Mouse (Mus musculus) frontal cortex, postnatal 25 days (tissue): ENCODE data around the gene Garem2.
A peak's percentile ranks its signal among the peaks of the same experiment; 100 is the strongest.
"Not testable (repeated sequence)": the region's sequence is repeated elsewhere in the genome, so short reads cannot be mapped to it uniquely, and the experiment has no call there.

Experiments
- DNase-seq, 2 experiments: peaks; one replicate each; pipeline ENCODE4 v3.0.0; 2022; ENCODE audit warnings: low spot score in 2 of 2

The Garem2 gene

GRCm38 (mm10) chr5:30104841-30105667 lies at the start of gene Garem2:
Garem2 (plus strand) TSS chr5:30105161.
- peak in 1 of 2 experiments; percentile 5 for DNase-seq

GRCm38 (mm10) chr5:30058216-30058731 lies 46.7 kb upstream of the Garem2 start:
- no peak for DNase-seq

GRCm38 (mm10) chr5:30059607-30060006 lies 45.4 kb upstream of the Garem2 start:
- not testable (repeated sequence) for DNase-seq

- DNase-seq, result no peak
Observed at GRCm38 (mm10) chr5:30067726-30068125, 37.2 kb upstream of the Garem2 start.

GRCm38 (mm10) chr5:30071677-30072076 lies 33.3 kb upstream of the Garem2 start:
- no peak for DNase-seq

- DNase-seq, result no peak
Observed at GRCm38 (mm10) chr5:30072377-30072776, 32.6 kb upstream of the Garem2 start.

- peak; percentile 23 to 50 for DNase-seq
Observed at GRCm38 (mm10) chr5:30072825-30073821, 31.8 kb upstream of the Garem2 start, which contains the start of gene Tyms. Tyms (minus strand) TSS chr5:30073617.

GRCm38 (mm10) chr5:30092701-30093100 lies 12.3 kb upstream of the Garem2 start:
- no peak for DNase-seq

GRCm38 (mm10) chr5:30094399-30094798 lies 10.6 kb upstream of the Garem2 start:
- DNase-seq, result no peak

- no peak for DNase-seq
Observed at GRCm38 (mm10) chr5:30095731-30096130, 9.2 kb upstream of the Garem2 start.

GRCm38 (mm10) chr5:30098260-30098659 lies 6.7 kb upstream of the Garem2 start:
- DNase-seq, result no peak

GRCm38 (mm10) chr5:30103340-30103739 lies 1.6 kb upstream of the Garem2 start:
- DNase-seq, result no peak

- DNase-seq, result peak in 1 of 2 experiments; percentile 36
Observed at GRCm38 (mm10) chr5:30104339-30104738, 622 bp upstream of the Garem2 start.

GRCm38 (mm10) chr5:30105668-30106300 lies 823 bp downstream of the Garem2 start, which contains the start of gene 3110082J24Rik:
3110082J24Rik (minus strand) TSS chr5:30106086.
- DNase-seq, result peak in 1 of 2 experiments; percentile 19

- DNase-seq, result peak in 1 of 2 experiments; percentile 1
Observed at GRCm38 (mm10) chr5:30106756-30107155, 1.8 kb downstream of the Garem2 start.

GRCm38 (mm10) chr5:30107186-30107585 lies 2.2 kb downstream of the Garem2 start:
- no peak for DNase-seq

GRCm38 (mm10) chr5:30107611-30108041 lies 2.7 kb downstream of the Garem2 start:
- no peak for DNase-seq

- DNase-seq, result no peak
Observed at GRCm38 (mm10) chr5:30108233-30108632, 3.3 kb downstream of the Garem2 start.

GRCm38 (mm10) chr5:30109899-30110298 lies 4.9 kb downstream of the Garem2 start:
- no peak for DNase-seq

- DNase-seq, result no peak
Observed at GRCm38 (mm10) chr5:30110371-30111060, 5.6 kb downstream of the Garem2 start.

GRCm38 (mm10) chr5:30111126-30111525 lies 6.2 kb downstream of the Garem2 start:
- no peak for DNase-seq
